Mouse (Mus musculus): Measurements from ENCODE around the gene Rtn4rl1.

DNA sequence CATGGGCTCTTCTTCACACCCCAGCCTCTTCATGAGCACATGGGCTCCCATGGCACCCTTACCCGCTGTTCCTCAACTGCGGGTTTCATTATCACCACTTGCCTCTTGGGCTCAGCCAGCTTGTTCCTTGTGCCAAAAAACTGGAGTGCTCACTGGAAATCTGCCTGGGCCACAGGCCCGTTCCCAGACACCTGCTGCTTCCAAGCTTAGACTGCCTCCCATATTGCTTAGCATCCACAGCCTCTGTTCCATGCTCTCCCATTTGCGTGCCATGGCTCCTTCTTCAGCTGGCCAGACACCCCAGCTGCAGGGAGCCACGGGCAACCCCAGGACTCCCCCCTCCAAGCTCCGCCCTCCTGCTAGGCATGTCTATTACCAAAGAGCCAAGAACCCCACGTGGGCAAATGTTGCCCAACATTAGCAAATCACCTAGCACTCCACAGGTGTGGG lies 77.4 kb downstream of the Rtn4rl1 start:
- TF ChIP-seq CTCF (IDR thresholded peaks at IDR 0.05; ENCODE audit: low read depth): no peak
- no peak for TF ChIP-seq EP300 (IDR thresholded peaks at IDR 0.05; ENCODE audit: low read depth)

Data from liver, postnatal 0 days (tissue).